Mouse (Mus musculus) liver, postnatal 0 days (tissue): ENCODE measurements around the gene Bpifb3.

Experiments used
- CTCF ChIP-seq: sonication (generic); IDR thresholded peaks from 2 replicates; pipeline ENCODE4 v1.5.1; 2016; ENCODE audit warnings: antibody characterized with exemption, low read depth
- EP300 ChIP-seq: IDR thresholded peaks from 2 replicates; pipeline ENCODE4 v1.6.1; 2016; ENCODE audit warnings: antibody characterized with exemption, low read depth, mild to moderate bottlenecking

- TF ChIP-seq CTCF (peak; percentile 94), EP300 (no peak)
Measured at GRCm38 (mm10) chr2:153929871-153930413, 11.9 kb downstream of the Bpifb3 start.
